Mouse (Mus musculus) CH12.LX (cell line): Measurements from ENCODE around the gene Gramd1b. TPM values are rescaled to one million over a fixed set of nuclear protein-coding genes. Genes with fewer than 3 reads are reported as not detected.

ENCODE experiments used
- DNase-seq: peaks from one replicate; pipeline ENCODE4 v3.0.0-alpha.2; 2013; ENCODE audit errors: extremely low read depth
- H3K27ac ChIP-seq: 2 replicates; pipeline ENCODE4 v1.5.1; 2012; ENCODE audit warnings: low read depth, mild to moderate bottlenecking, control low read depth, moderate library complexity; ENCODE audit not compliant: insufficient read depth
- H3K27me3 ChIP-seq: replicated peaks from 2 replicates; pipeline ENCODE3; 2012; ENCODE audit warnings: inconsistent platforms
- H3K36me3 ChIP-seq, 2 experiments: replicated peaks in 1 of 2; 2 replicates each; pipeline versions ENCODE3 to v1.6.1; 2012; ENCODE audit warnings: inconsistent platforms in 1 of 2, low read length in 1 of 2, mild to moderate bottlenecking in 1 of 2, mixed read lengths in 1 of 2, moderate library complexity in 1 of 2; ENCODE audit not compliant: control insufficient read depth in 1 of 2, insufficient read depth in 1 of 2
- H3K4me1 ChIP-seq, 2 experiments: 2 replicates each; pipeline ENCODE4 v1.6.1; 2012; ENCODE audit warnings: inconsistent platforms in 1 of 2, moderate library complexity in 1 of 2; ENCODE audit not compliant: insufficient read depth in 2 of 2, control insufficient read depth in 1 of 2
- H3K4me2 ChIP-seq: 2 replicates; pipeline ENCODE4 v1.6.1; 2012; ENCODE audit warnings: low read depth, mild to moderate bottlenecking, control low read depth; ENCODE audit not compliant: poor library complexity, insufficient read depth, severe bottlenecking
- H3K4me3 ChIP-seq, 3 experiments: fragments of 150-350 bp in 1 of 3; sonication (generic) in 1 of 3; replicated peaks in 1 of 3; 2 replicates each; pipeline versions ENCODE3 to v1.5.1; 2011 to 2012; ENCODE audit warnings: low read depth in 2 of 3, low read length in 2 of 3, mild to moderate bottlenecking in 2 of 3, moderate library complexity in 2 of 3, control low read depth in 1 of 3, improper control_type of control experiment in 1 of 3, inconsistent platforms in 1 of 3, mixed read lengths in 1 of 3; ENCODE audit not compliant: poor library complexity in 1 of 3
- H3K79me2 ChIP-seq: replicated peaks from 2 replicates; pipeline ENCODE4 v1.6.1; 2012; ENCODE audit warnings: mild to moderate bottlenecking, moderate library complexity; ENCODE audit not compliant: control insufficient read depth, poor library complexity, insufficient read depth, severe bottlenecking; ENCODE audit errors: extremely low read depth
- H3K9ac ChIP-seq: 2 replicates; pipeline ENCODE4 v1.6.1; 2012; ENCODE audit warnings: low read depth, mild to moderate bottlenecking, control low read depth, moderate library complexity; ENCODE audit not compliant: insufficient read depth
- H3K9me3 ChIP-seq: replicated peaks from 2 replicates; pipeline ENCODE3; 2012; ENCODE audit warnings: low read length, inconsistent platforms, mixed read lengths
- BHLHE40 ChIP-seq: IDR thresholded peaks from 2 replicates; pipeline ENCODE4 v1.6.1; 2011; ENCODE audit warnings: mild to moderate bottlenecking, low read depth, low read length, improper control_type of control experiment
- CHD1 ChIP-seq: IDR thresholded peaks from 2 replicates; pipeline ENCODE4 v1.6.1; 2012; ENCODE audit warnings: low read depth, low read length, improper control_type of control experiment, inconsistent platforms
- CHD2 ChIP-seq: IDR thresholded peaks from 2 replicates; pipeline ENCODE4 v1.6.1; 2011; ENCODE audit warnings: low read length, improper control_type of control experiment
- CTCF ChIP-seq, 2 experiments: IDR thresholded peaks in 1 of 2; conservative IDR thresholded peaks in 1 of 2; 2 replicates each; pipeline ENCODE4 v1.5.1; 2011 to 2012; ENCODE audit warnings: low read depth in 2 of 2, low read length in 2 of 2, improper control_type of control experiment in 1 of 2, inconsistent platforms in 1 of 2, mild to moderate bottlenecking in 1 of 2, moderate library complexity in 1 of 2
- E2F4 ChIP-seq: IDR thresholded peaks from 2 replicates; pipeline ENCODE4 v1.6.1; 2011; ENCODE audit warnings: low read depth, low read length, improper control_type of control experiment; ENCODE audit not compliant: insufficient replicate concordance
- EP300 ChIP-seq: IDR thresholded peaks from 2 replicates; pipeline ENCODE4 v1.6.1; 2011; ENCODE audit warnings: low read length, improper control_type of control experiment
- ETS1 ChIP-seq: conservative IDR thresholded peaks from 2 replicates; pipeline ENCODE4 v1.6.1; 2012; ENCODE audit warnings: low read depth, mild to moderate bottlenecking, inconsistent platforms, low read length, improper control_type of control experiment, moderate library complexity
- GABPA ChIP-seq: IDR thresholded peaks from 2 replicates; pipeline ENCODE4 v1.6.1; 2012; ENCODE audit warnings: low read depth, low read length, improper control_type of control experiment, inconsistent platforms; ENCODE audit not compliant: insufficient replicate concordance
- IRF4 ChIP-seq: IDR thresholded peaks from 2 replicates; pipeline ENCODE4 v1.6.1; 2014; ENCODE audit warnings: low read depth, mild to moderate bottlenecking, inconsistent platforms, low read length, improper control_type of control experiment
- JUN ChIP-seq: IDR thresholded peaks from 2 replicates; pipeline ENCODE4 v1.6.1; 2011; ENCODE audit warnings: low read depth, mild to moderate bottlenecking, low read length, improper control_type of control experiment, moderate library complexity; ENCODE audit not compliant: insufficient read depth
- JUND ChIP-seq: conservative IDR thresholded peaks from 2 replicates; pipeline ENCODE4 v1.6.1; 2011; ENCODE audit warnings: low read depth, low read length, improper control_type of control experiment
- KAT2A ChIP-seq: IDR thresholded peaks from 2 replicates; pipeline ENCODE4 v1.6.1; 2012; ENCODE audit warnings: low read length, improper control_type of control experiment, inconsistent platforms; ENCODE audit not compliant: insufficient replicate concordance
- MAFK ChIP-seq: IDR thresholded peaks from 2 replicates; pipeline ENCODE4 v1.6.1; 2011; ENCODE audit warnings: low read length, improper control_type of control experiment; ENCODE audit not compliant: insufficient replicate concordance
- MAX ChIP-seq: IDR thresholded peaks from 2 replicates; pipeline ENCODE4 v1.6.1; 2011; ENCODE audit warnings: low read length, improper control_type of control experiment
- MYC ChIP-seq: IDR thresholded peaks from 2 replicates; pipeline ENCODE4 v1.6.1; 2011; ENCODE audit warnings: low read depth, mild to moderate bottlenecking, improper control_type of control experiment, low read length
- NRF1 ChIP-seq: IDR thresholded peaks from 2 replicates; pipeline ENCODE4 v1.6.1; 2014; ENCODE audit warnings: low read depth, mild to moderate bottlenecking, inconsistent platforms, low read length, improper control_type of control experiment, moderate library complexity
- PAX5 ChIP-seq: IDR thresholded peaks from 2 replicates; pipeline ENCODE4 v1.6.1; 2012; ENCODE audit warnings: low read length, inconsistent platforms, mixed read lengths
- RAD21 ChIP-seq: IDR thresholded peaks from 2 replicates; pipeline ENCODE4 v1.6.1; 2011; ENCODE audit warnings: low read depth, mild to moderate bottlenecking, low read length, improper control_type of control experiment, moderate library complexity
- RCOR1 ChIP-seq: conservative IDR thresholded peaks from 2 replicates; pipeline ENCODE4 v1.6.1; 2012; ENCODE audit warnings: low read depth, mild to moderate bottlenecking, inconsistent platforms, low read length, improper control_type of control experiment
- SIN3A ChIP-seq: IDR thresholded peaks from 2 replicates; pipeline ENCODE4 v1.6.1; 2012; ENCODE audit warnings: low read length, improper control_type of control experiment, inconsistent platforms
- SMC3 ChIP-seq: IDR thresholded peaks from 2 replicates; pipeline ENCODE4 v1.6.1; 2011; ENCODE audit warnings: low read depth, low read length, improper control_type of control experiment
- TBP ChIP-seq: conservative IDR thresholded peaks from 2 replicates; pipeline ENCODE4 v1.6.1; 2011; ENCODE audit warnings: low read depth, low read length, improper control_type of control experiment
- TCF12 ChIP-seq: IDR thresholded peaks from 2 replicates; pipeline ENCODE4 v1.6.1; 2014; ENCODE audit warnings: low read depth, mild to moderate bottlenecking, inconsistent platforms, low read length, improper control_type of control experiment
- UBTF ChIP-seq: IDR thresholded peaks from 2 replicates; pipeline ENCODE4 v1.6.1; 2012; ENCODE audit warnings: low read depth, mild to moderate bottlenecking, inconsistent platforms, low read length, improper control_type of control experiment, moderate library complexity
- USF1 ChIP-seq: IDR thresholded peaks from 2 replicates; pipeline ENCODE4 v1.6.1; 2014; ENCODE audit warnings: low read depth, mild to moderate bottlenecking, inconsistent platforms, low read length, improper control_type of control experiment
- ZC3H11A ChIP-seq: IDR thresholded peaks from 2 replicates; pipeline ENCODE4 v1.6.1; 2012; ENCODE audit warnings: low read depth, mild to moderate bottlenecking, inconsistent platforms, low read length, improper control_type of control experiment
- ZKSCAN1 ChIP-seq: IDR thresholded peaks from 2 replicates; pipeline ENCODE4 v1.6.1; 2012; ENCODE audit warnings: low read depth, inconsistent platforms, low read length, improper control_type of control experiment, borderline replicate concordance
- ZMIZ1 ChIP-seq: IDR thresholded peaks from 2 replicates; pipeline ENCODE4 v1.6.1; 2012; ENCODE audit warnings: low read depth, mild to moderate bottlenecking, inconsistent platforms, low read length, improper control_type of control experiment
- dilution Hi-C: fragments of 300-500 bp; cut with MboI; formaldehyde crosslinking; loops from 2 replicates; pipeline ENCODE4 v1.14.3; 2020; ENCODE audit warnings: low sequenced_read_pairs; ENCODE audit not compliant: extremely low pct_unique_long_range_greater_than_20kb, extremely low pct_ligation_motif_present
- in situ Hi-C: fragments of 300-500 bp; cut with MboI; formaldehyde crosslinking; loops from 3 replicates; pipeline ENCODE4 v1.14.3; 2019; ENCODE audit warnings: low sequenced_read_pairs, low pct_ligation_motif_present, low pct_unique_long_range_greater_than_20kb, mixed read lengths
- polyA plus RNA-seq: library from polyadenylated mRNA; unstranded; fragments of >175 nt; gene quantifications from 2 replicates; pipeline ENCODE4 v1.2.1, GENCODE M21; 2012; ENCODE audit warnings: low read depth; ENCODE audit not compliant: insufficient read length
- total RNA-seq, 2 experiments: library from RNA; depleted of rRNA; stranded (reverse); fragments of 300-350 nt in 1 of 2; fragments of >200 nt in 1 of 2; gene quantifications; 2 replicates each; pipeline ENCODE4 v1.2.3; 2012 to 2014

Gramd1b gene
- total and polyA plus RNA-seq, 3 experiments, result 13.3 to 40.8 (median 16.7) TPM

DNA sequence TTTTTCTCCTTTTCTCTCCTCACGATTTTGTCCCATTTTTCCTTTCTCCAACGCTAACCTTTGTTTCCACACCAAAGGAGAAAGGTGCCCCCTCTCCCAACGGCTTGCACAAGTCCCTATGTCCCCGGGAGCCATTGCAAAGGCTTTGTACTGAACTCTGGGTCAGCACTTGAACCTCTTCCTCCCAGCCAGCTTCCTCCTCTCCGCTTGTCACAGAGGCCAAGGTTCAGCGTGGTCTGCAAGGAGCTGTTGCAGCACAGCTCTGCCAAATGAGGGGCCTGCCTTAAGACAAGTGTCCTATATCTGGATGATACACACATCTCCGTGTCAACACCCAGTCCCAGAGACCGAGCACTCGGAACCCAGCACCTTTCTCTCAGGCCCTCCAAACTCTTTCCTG lies 130.3 kb downstream of the Gramd1b start:
- in situ Hi-C loops, result loop anchor here (25.0 kb wide), 1 partner anchor 361 kb away; no protein-coding TSS in a partner anchor

DNA sequence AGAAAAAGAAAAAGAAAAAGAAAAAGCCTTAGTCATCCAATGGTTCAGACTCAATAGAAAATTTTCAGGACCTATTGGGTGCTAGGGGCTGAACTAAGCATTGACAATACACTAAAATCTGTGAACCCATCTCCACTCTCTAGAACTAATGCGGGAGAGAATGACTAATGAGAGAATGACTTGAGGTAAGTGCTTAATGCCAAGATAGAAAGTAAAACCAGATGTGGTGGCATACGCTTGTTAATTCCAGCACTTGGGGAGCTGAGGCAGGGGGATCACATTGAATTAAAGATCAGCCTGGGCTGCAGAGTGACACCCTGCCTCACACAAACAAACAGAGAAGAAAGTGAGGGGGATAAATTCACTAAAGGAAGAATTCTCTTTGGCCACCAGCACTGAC lies 131.0 kb downstream of the Gramd1b start:
- DNase-seq, result no peak
- Histone ChIP-seq H3K9me3 (no peaks in the 10 kb centered on the region), H3K4me2 (no peak overlapping the region), H3K9ac (no peak overlapping the region)
- TF ChIP-seq RAD21 (no peak), ETS1 (no peak), ZKSCAN1 (no peak), RCOR1 (no peak), ZMIZ1 (no peak), JUND (no peak), E2F4 (no peak), SMC3 (no peak), BHLHE40 (no peak), CHD2 (no peak), NRF1 (no peak), TCF12 (no peak), KAT2A (no peak), JUN (no peak), UBTF (no peak), MYC (no peak), PAX5 (no peak), MAFK (no peak), GABPA (no peak), TBP (no peak)
- TF ChIP-seq, all 38 proteins: peak for 0
- H3K27ac ChIP-seq, result no peak overlapping the region
- peaks cover 8 to 65% of the 10 kb centered on the region in 2 experiments for H3K36me3 ChIP-seq
- no peaks in the 10 kb centered on the region for H3K27me3 ChIP-seq
- in situ Hi-C loops, result loop anchor here (25.0 kb wide), 1 partner anchor 362 kb away; no protein-coding TSS in a partner anchor
- dilution Hi-C loops, result no loop called here
- peaks cover 0 to 12% of the 10 kb centered on the region in 2 experiments; a peak in 2 of 4 replicates for H3K4me1 ChIP-seq
- H3K4me3 ChIP-seq, result no peak overlapping the region
- no peaks in the 10 kb centered on the region; the same call in 1 of the 2 replicates for H3K79me2 ChIP-seq

More for the DNA sequence above, 130.3 kb downstream of the Gramd1b start:
- Histone ChIP-seq H3K36me3 (peaks cover 8 to 69% of the 10 kb centered on the region in 2 experiments), H3K4me3 (no peak overlapping the region), H3K79me2 (no peaks in the 10 kb centered on the region; the same call in 1 of the 2 replicates), H3K27me3 (no peaks in the 10 kb centered on the region), H3K4me1 (peaks cover 0 to 12% of the 10 kb centered on the region in 2 experiments; a peak in 2 of 4 replicates), H3K27ac (no peak overlapping the region), H3K9ac (no peak overlapping the region), H3K9me3 (no peaks in the 10 kb centered on the region), H3K4me2 (no peak overlapping the region)
- DNase-seq, result no peak
- TF ChIP-seq ZC3H11A (no peak), RAD21 (no peak), ZKSCAN1 (no peak), IRF4 (no peak), TCF12 (no peak), SIN3A (no peak), USF1 (no peak), KAT2A (no peak), CHD2 (no peak), CTCF (conservative IDR thresholded peaks at IDR 0.05 in 1 of 2, IDR thresholded peaks at IDR 0.05 in 1 of 2; ENCODE audit: low read depth in 2 of 2, low read length in 2 of 2) (no peak), NRF1 (no peak), BHLHE40 (no peak), MAX (no peak), GABPA (no peak), EP300 (no peak), CHD1 (no peak)
- dilution Hi-C loops, result no loop called here
